Mouse (Mus musculus): ENCODE measurements at regions not wholly inside any gene's neighbourhood (a gene's known extent, or its start where the extent isn't known, plus 50 kb on each side); places are given as distances from the start of the nearest gene placed in this dataset.

DNA sequence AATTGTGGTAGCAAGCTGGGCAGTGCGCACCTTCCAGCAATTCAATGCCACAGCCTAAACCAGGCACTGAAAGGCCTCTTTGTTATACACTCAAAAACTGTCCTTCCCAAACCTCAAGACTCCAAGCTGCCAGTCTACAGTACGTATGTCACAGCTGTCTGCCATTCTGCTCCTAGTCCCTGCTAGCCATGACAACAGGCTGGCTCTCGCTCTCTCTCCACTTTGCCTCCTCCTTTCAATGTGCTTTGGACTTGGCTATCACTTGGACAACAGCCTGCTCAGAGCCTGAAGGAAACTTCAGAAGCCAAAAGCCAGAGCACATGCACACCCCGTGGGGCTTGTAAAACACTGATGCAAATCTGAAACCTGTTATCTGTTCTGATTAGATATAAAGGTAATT is 125.9 kb upstream of the Plcz1 start:
- TF ChIP-seq CTCF (IDR thresholded peaks at IDR 0.05; ENCODE audit: low read depth) (no peak), EP300 (optimal IDR thresholded peaks at IDR 0.05) (no peak)

Measured in stomach, postnatal 0 days (tissue).